Mouse (Mus musculus) erythroblast, embryonic 14.5 days (primary cell): Measurements from ENCODE around the gene Rad9a. TPM values are rescaled to one million over a fixed set of nuclear protein-coding genes. Genes with fewer than 3 reads are reported as not detected.

Source experiments
- H3K27me3 ChIP-seq: 2 replicates; pipeline ENCODE4 v1.6.1; 2012; ENCODE audit warnings: inconsistent platforms; ENCODE audit not compliant: control insufficient read depth
- H3K36me3 ChIP-seq: 2 replicates; pipeline ENCODE4 v1.6.1; 2012; ENCODE audit warnings: mild to moderate bottlenecking, inconsistent platforms; ENCODE audit not compliant: control insufficient read depth
- H3K4me1 ChIP-seq: 2 replicates; pipeline ENCODE4 v1.6.1; 2012; ENCODE audit warnings: inconsistent platforms; ENCODE audit not compliant: control insufficient read depth
- H3K4me3 ChIP-seq: replicated peaks from 2 replicates; pipeline ENCODE3; 2012; ENCODE audit warnings: moderate library complexity, mild to moderate bottlenecking, inconsistent platforms
- H3K9me3 ChIP-seq: 2 replicates; pipeline ENCODE4 v1.6.1; 2012; ENCODE audit warnings: low read length, inconsistent platforms, mixed read lengths; ENCODE audit not compliant: control insufficient read depth
- GATA1 ChIP-seq: IDR thresholded peaks from 2 replicates; pipeline ENCODE4 v1.6.1; 2012; ENCODE audit warnings: low read length, inconsistent platforms, mixed read lengths
- TAL1 ChIP-seq: IDR thresholded peaks from 3 replicates; pipeline ENCODE4 v1.6.1; 2012; ENCODE audit warnings: low read length, inconsistent platforms, mixed read lengths
- polyA plus RNA-seq: library from polyadenylated mRNA; stranded (reverse); fragments of >175 nt; gene quantifications from 2 replicates; pipeline ENCODE4 v1.2.3, GENCODE M21; 2012

The Rad9a gene
- polyA plus RNA-seq, 1 experiment: 2.6 TPM

DNA sequence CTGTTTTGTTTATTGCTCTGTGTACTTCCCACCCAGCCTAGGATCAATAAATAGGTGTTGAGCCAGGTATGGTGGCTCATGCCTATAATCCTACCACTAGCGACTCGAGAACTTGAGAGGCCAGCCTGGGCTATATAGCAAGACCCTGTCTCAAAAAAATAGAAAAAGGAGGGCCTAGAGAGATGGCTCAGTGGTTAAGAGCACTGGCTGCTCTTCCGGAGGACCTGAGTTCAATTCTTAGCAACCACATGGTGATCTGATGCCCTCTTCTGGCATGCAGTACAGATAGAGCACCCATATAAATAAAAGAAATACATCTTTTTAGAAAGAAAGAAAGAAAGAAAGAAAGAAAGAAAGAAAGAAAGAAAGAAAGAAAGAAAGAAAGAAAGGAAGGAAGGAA is 1.7 kb upstream of the Rad9a start:
- TF ChIP-seq GATA1: no peak
- no peak for TF ChIP-seq TAL1
- H3K9me3 ChIP-seq: no peaks in the 10 kb centered on the region
- H3K4me3 ChIP-seq: no peak overlapping the region
- peaks cover 57% of the 10 kb centered on the region for H3K27me3 ChIP-seq
- peaks cover 25% of the 10 kb centered on the region for H3K36me3 ChIP-seq
- peaks cover 42% of the 10 kb centered on the region for H3K4me1 ChIP-seq

DNA sequence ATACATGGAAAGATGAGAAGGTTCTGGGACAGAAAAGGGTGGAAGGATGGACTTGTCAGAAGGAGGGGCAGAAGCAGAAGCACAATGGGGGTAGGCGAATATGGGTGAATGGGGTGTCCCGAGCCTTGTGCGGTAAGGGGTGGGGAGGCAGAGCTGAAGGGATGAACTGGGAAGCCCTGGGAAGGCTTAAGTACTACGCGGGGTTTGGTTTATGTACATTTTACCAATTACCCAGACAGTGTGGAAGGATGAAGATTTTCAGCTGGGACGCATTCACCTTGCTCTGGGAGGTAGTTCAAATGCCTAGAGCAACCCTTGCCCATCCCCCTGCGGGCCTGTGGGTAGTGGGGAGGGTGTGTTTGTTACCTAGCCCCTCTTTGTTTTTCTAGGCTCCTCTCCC is 687 bp upstream of the Rad9a start:
- Histone ChIP-seq H3K4me1 (peaks cover 50% of the 10 kb centered on the region), H3K4me3 (peak overlapping the region; percentile 73), H3K9me3 (no peaks in the 10 kb centered on the region), H3K36me3 (peaks cover 35% of the 10 kb centered on the region), H3K27me3 (peaks cover 50% of the 10 kb centered on the region)
- TF ChIP-seq GATA1 (no peak), TAL1 (no peak)

DNA sequence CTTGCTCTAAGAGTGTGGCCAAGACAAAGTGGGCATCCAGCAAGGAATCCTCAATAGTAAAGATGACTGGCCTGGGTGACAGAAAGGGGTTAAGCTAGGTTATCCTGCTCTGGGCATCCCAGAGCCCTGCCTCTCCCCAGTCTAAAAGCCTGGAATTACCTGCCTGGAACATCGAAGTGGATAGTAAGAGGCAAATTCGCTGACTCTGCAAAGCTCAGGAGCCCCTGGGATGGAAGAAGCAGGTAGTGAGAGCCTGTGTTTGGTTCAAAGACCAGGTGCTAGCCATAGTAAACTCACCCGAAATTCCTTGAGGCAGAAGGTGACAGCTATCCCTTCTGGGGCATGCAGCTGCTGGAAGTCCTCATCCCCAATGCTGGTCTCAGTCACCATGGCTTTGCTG is 4.3 kb downstream of the Rad9a start:
- Histone ChIP-seq H3K4me3 (no peak overlapping the region), H3K27me3 (peaks cover 3% of the 10 kb centered on the region), H3K4me1 (peaks cover 74% of the 10 kb centered on the region), H3K9me3 (no peaks in the 10 kb centered on the region), H3K36me3 (peaks cover 77% of the 10 kb centered on the region)
- no peak for TF ChIP-seq GATA1
- TF ChIP-seq TAL1: no peak

DNA sequence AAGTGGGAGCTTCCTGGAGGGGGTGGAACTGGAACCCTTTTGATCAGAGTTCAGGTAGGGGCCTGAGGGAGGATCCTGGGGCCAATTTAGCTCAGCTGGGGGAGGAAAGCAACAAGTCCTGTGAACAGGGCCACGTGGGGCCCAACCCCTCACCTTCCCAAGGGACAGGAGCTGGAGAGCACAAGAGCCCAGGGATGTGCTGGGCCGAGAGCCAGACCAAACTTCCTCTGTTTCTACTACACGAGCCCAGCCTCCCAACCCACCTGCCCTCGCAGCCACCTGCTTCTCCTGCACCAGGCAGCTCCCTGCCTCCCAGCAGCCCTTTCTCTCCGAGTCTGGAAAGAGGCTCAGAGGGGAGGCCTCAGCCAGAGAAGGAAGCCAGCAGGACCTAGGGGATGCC is 4.9 kb downstream of the Rad9a start:
- no peak for TF ChIP-seq GATA1
- TF ChIP-seq TAL1: no peak
- H3K4me1 ChIP-seq: peaks cover 70% of the 10 kb centered on the region
- H3K27me3 ChIP-seq: no peaks in the 10 kb centered on the region
- H3K36me3 ChIP-seq: peaks cover 77% of the 10 kb centered on the region
- no peak overlapping the region for H3K4me3 ChIP-seq
- H3K9me3 ChIP-seq: no peaks in the 10 kb centered on the region

DNA sequence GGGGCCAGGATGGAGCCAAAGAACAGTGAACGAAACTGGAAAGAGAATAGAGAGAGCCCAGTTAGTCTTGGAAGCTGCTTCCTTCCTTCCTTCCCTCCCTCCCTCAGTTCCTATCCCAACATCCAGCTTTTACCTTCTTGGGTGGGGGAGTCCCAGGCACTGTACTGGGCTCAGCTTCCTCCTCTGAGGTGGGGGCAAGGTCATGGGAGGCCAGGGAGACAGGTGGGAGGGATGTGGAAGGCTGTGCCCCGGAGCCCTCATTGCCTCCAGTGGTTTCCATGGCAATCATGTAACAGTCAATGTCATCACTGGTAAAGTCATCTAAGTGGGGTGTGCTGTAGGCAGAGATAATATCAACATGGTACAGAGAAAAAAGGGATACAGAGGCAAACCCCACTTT is 5.4 kb downstream of the Rad9a start:
- Histone ChIP-seq H3K9me3 (no peaks in the 10 kb centered on the region), H3K4me1 (peaks cover 70% of the 10 kb centered on the region), H3K36me3 (peaks cover 77% of the 10 kb centered on the region), H3K4me3 (no peak overlapping the region), H3K27me3 (no peaks in the 10 kb centered on the region)
- TF ChIP-seq TAL1 (no peak), GATA1 (no peak)

DNA sequence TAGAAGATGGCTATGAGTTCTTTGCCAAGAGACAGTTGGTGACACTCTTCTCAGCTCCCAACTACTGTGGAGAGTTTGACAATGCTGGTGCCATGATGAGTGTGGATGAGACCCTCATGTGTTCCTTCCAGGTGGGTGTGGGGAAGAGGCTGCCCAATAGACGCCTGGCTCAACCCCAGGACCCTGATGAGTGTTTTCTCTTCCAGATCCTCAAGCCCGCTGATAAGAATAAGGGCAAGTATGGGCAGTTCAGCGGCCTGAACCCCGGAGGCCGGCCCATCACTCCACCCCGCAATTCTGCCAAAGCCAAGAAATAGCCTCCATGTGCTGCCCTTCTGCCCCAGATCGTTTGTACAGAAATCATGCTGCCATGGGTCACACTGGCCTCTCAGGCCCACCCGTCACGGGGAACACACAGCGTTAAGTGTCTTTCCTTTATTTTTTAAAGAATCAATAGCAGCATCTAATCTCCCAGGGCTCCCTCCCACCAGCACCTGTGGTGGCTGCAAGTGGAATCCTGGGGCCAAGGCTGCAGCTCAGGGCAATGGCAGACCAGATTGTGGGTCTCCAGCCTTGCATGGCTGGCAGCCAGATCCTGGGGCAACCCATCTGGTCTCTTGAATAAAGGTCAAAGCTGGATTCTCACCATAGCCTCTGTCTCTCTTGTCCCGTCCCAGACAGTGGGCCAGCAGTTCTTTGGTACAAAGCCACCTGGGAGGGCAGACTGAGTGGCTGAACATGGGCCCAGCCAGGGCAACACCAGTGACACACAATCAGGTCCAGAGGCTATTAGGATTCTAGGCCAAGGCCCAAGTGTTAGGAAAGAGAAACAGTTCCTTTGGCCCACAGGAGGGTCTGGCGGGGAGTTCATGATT is 6.4 kb downstream of the Rad9a start:
- Histone ChIP-seq H3K36me3 (peaks cover 71% of the 10 kb centered on the region), H3K9me3 (no peaks in the 10 kb centered on the region), H3K27me3 (no peaks in the 10 kb centered on the region), H3K4me1 (peaks cover 67% of the 10 kb centered on the region), H3K4me3 (no peak overlapping the region)
- TF ChIP-seq TAL1: no peak
- no peak for TF ChIP-seq GATA1

DNA sequence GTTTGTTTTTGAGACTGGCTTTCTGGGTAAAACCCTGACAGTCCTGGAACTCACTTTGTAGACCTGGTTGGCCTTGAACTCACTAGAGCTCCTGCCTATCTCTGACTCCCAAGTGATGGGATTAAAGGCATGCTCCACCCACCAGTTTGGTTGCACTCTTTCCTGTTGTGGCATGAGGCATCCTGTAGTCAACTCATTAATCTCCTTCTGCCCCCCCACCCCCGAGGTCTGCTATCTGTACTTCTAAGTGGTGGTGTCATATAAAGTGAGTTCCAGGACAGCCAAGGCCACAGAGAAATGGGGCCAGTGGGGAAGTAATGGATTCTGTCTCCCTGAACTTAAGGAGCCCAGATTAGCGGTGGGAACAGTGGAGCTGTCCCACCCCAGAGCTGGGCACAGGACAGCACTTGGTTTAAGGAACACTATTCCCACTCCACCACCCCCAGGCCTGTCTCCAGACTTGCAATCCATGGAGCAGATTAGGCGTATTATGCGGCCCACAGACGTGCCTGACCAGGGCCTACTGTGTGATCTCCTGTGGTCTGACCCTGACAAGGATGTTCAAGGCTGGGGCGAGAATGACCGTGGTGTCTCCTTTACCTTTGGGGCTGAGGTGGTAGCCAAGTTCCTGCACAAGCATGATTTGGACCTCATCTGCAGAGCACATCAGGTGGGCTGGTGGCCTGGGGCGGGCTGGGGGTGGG is 7.3 kb downstream of the Rad9a start:
- TF ChIP-seq GATA1: no peak
- no peak for TF ChIP-seq TAL1

DNA sequence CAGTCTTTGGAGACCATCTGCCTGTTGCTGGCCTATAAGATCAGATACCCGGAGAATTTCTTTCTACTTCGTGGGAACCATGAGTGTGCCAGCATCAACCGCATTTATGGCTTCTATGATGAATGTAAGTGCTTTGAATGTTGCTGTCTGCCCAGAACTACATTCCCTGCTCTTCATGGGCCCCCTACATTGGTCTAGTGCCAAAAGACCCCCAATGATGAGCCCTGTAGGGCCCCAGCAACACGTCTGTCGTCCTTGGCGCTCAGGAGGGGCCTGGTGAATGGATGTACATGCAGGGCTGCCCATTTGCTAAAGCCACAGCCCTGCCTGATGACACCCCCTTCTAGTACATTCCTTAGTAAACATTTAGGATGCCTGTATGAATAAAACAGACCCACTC is 8.3 kb downstream of the Rad9a start:
- Histone ChIP-seq H3K4me3 (peak overlapping the region; percentile 86), H3K36me3 (peaks cover 52% of the 10 kb centered on the region), H3K4me1 (peaks cover 53% of the 10 kb centered on the region), H3K27me3 (no peaks in the 10 kb centered on the region), H3K9me3 (no peaks in the 10 kb centered on the region)
- TF ChIP-seq GATA1 (no peak), TAL1 (no peak)

More for the DNA sequence above, 7.3 kb downstream of the Rad9a start:
- H3K36me3 ChIP-seq: peaks cover 63% of the 10 kb centered on the region
- H3K4me1 ChIP-seq: peaks cover 58% of the 10 kb centered on the region
- no peaks in the 10 kb centered on the region for H3K9me3 ChIP-seq
- no peaks in the 10 kb centered on the region for H3K27me3 ChIP-seq
- H3K4me3 ChIP-seq: no peak overlapping the region

GRCm38 (mm10) chr19:4192251-4192985 is 9.0 kb downstream of the Rad9a start:
- peaks cover 45% of the 10 kb centered on the region for H3K36me3 ChIP-seq
- TF ChIP-seq GATA1 (no peak), TAL1 (no peak)
- H3K4me1 ChIP-seq: peaks cover 52% of the 10 kb centered on the region
- no peaks in the 10 kb centered on the region for H3K27me3 ChIP-seq
- peak overlapping the region; percentile 86 for H3K4me3 ChIP-seq
- H3K9me3 ChIP-seq: no peaks in the 10 kb centered on the region
